Mouse (Mus musculus) heart, embryonic 16.5 days (tissue): Measurements from ENCODE around the gene Ttc17. TPM values are rescaled to one million over a fixed set of nuclear protein-coding genes. Genes with fewer than 3 reads are reported as not detected.
A peak's percentile ranks its signal among the peaks of the same experiment; 100 is the strongest.

ENCODE experiments used
- ATAC-seq: fragments of 200-750 bp; cut with Nextera tagmentation; replicated peaks from 2 replicates; pipeline ENCODE4 v1.8.0; 2017; ENCODE audit warnings: moderate number of reproducible peaks; ENCODE audit not compliant: insufficient read depth, low FRiP score; ENCODE audit errors: extremely low read depth
- H3K27ac ChIP-seq: fragments of 300-500 bp; sonication (generic); 2 replicates; pipeline ENCODE4 v1.5.1; 2014; ENCODE audit warnings: mild to moderate bottlenecking, low read length, control low read depth, moderate library complexity
- H3K27me3 ChIP-seq: fragments of 300-500 bp; sonication (generic); 2 replicates; pipeline ENCODE4 v1.6.1; 2014; ENCODE audit warnings: low read length, mixed read lengths; ENCODE audit not compliant: control insufficient read depth, insufficient read depth
- H3K36me3 ChIP-seq: fragments of 300-500 bp; sonication (generic); 2 replicates; pipeline ENCODE4 v1.6.1; 2014; ENCODE audit not compliant: control insufficient read depth, insufficient read depth
- H3K4me1 ChIP-seq: fragments of 300-500 bp; sonication (generic); 2 replicates; pipeline ENCODE4 v1.6.1; 2014; ENCODE audit warnings: low read length, mixed read lengths; ENCODE audit not compliant: control insufficient read depth, insufficient read depth
- H3K4me2 ChIP-seq: fragments of 300-500 bp; sonication (generic); 2 replicates; pipeline ENCODE4 v1.6.1; 2014; ENCODE audit warnings: low read depth, mild to moderate bottlenecking, control low read depth, low read length
- H3K4me3 ChIP-seq: fragments of 300-500 bp; sonication (generic); 2 replicates; pipeline ENCODE4 v1.5.1; 2014; ENCODE audit warnings: mild to moderate bottlenecking, control low read depth, low read length
- H3K9ac ChIP-seq: fragments of 300-500 bp; sonication (generic); 2 replicates; pipeline ENCODE4 v1.6.1; 2014; ENCODE audit warnings: low read length, control low read depth
- H3K9me3 ChIP-seq: fragments of 300-500 bp; sonication (generic); replicated peaks from 2 replicates; pipeline ENCODE4 v1.6.1; 2016; ENCODE audit warnings: low read length; ENCODE audit not compliant: control insufficient read depth
- WGBS: fragments of 180-500 bp; shearing (Covaris S2); extraction: QIAGEN DNeasy Blood & Tissue Kit; methylation state at CpG from one replicate; pipeline ENCODE4 v1.1.7; 2014; 5-methylcytosine and 5-hydroxymethylcytosine counted together
- polyA plus RNA-seq: library from polyadenylated mRNA; unstranded; fragments of >200 nt; fragmentation: Nextera tagmentation; extraction: Ambion mirVana; gene quantifications from 2 replicates; pipeline ENCODE4 v1.2.1, GENCODE M21; 2015

The Ttc17 gene
- polyA plus RNA-seq, 1 experiment from 2014 or later = 17.5 TPM

GRCm38 (mm10) chr2:94275658-94276057, 130.8 kb downstream of the Ttc17 start:
- Histone ChIP-seq H3K9me3 (no peaks in the 10 kb centered on the region), H3K4me2 (no peak overlapping the region), H3K27me3 (peaks cover 18% of the 10 kb centered on the region), H3K36me3 (no peaks in the 10 kb centered on the region), H3K9ac (no peak overlapping the region), H3K27ac (no peak overlapping the region), H3K4me3 (no peak overlapping the region), H3K4me1 (peaks cover 7% of the 10 kb centered on the region)
- ATAC-seq = no peak
- 66% methylated on average over 3 of the region's 3 CpGs for WGBS

GRCm38 (mm10) chr2:94273154-94274021, 133.1 kb downstream of the Ttc17 start:
- Histone ChIP-seq H3K27me3 (peaks cover 18% of the 10 kb centered on the region), H3K9me3 (no peaks in the 10 kb centered on the region), H3K36me3 (no peaks in the 10 kb centered on the region), H3K27ac (peak overlapping the region; percentile 36; the same call in 1 of the 2 replicates), H3K4me2 (peak overlapping the region; percentile 100), H3K4me1 (peaks cover 15% of the 10 kb centered on the region), H3K4me3 (peak overlapping the region; percentile 68), H3K9ac (peak overlapping the region; percentile 81)
- WGBS = under 1% methylated on average over 63 of the region's 72 CpGs
- peak; percentile 83 for ATAC-seq

- Histone ChIP-seq H3K9ac (no peak overlapping the region), H3K4me3 (no peak overlapping the region), H3K4me2 (no peak overlapping the region), H3K27me3 (peaks cover 18% of the 10 kb centered on the region), H3K27ac (no peak overlapping the region), H3K4me1 (peaks cover 27% of the 10 kb centered on the region), H3K9me3 (no peaks in the 10 kb centered on the region), H3K36me3 (no peaks in the 10 kb centered on the region)
- ATAC-seq = no peak
- WGBS = 90% methylated on average over 10 of the region's 10 CpGs
Measured at GRCm38 (mm10) chr2:94271176-94271575, 135.3 kb downstream of the Ttc17 start.

- H3K9ac ChIP-seq = no peak overlapping the region
- no peaks in the 10 kb centered on the region for H3K36me3 ChIP-seq
- peaks cover 41% of the 10 kb centered on the region for H3K4me1 ChIP-seq
- no peaks in the 10 kb centered on the region for H3K9me3 ChIP-seq
- WGBS = 71% methylated on average over 8 of the region's 8 CpGs
- no peak overlapping the region for H3K4me3 ChIP-seq
- H3K27me3 ChIP-seq = peaks cover 6% of the 10 kb centered on the region
- no peak overlapping the region for H3K4me2 ChIP-seq
- peak overlapping the region; percentile 5; the same call in 1 of the 2 replicates for H3K27ac ChIP-seq
- no peak for ATAC-seq
Measured at GRCm38 (mm10) chr2:94268835-94269234, 137.7 kb downstream of the Ttc17 start.

- Histone ChIP-seq H3K4me2 (no peak overlapping the region), H3K9me3 (no peaks in the 10 kb centered on the region), H3K4me1 (peaks cover 35% of the 10 kb centered on the region), H3K27ac (no peak overlapping the region), H3K27me3 (peaks cover under 1% of the 10 kb centered on the region; the same call in 1 of the 2 replicates), H3K36me3 (no peaks in the 10 kb centered on the region), H3K9ac (no peak overlapping the region), H3K4me3 (no peak overlapping the region)
- 30% methylated on average over 4 of the region's 4 CpGs for WGBS
- no peak for ATAC-seq
Measured at GRCm38 (mm10) chr2:94267213-94267850, 139.2 kb downstream of the Ttc17 start.

- Histone ChIP-seq H3K9me3 (no peaks in the 10 kb centered on the region), H3K27me3 (no peaks in the 10 kb centered on the region; the same call in 1 of the 2 replicates), H3K36me3 (no peaks in the 10 kb centered on the region), H3K9ac (no peak overlapping the region), H3K4me2 (no peak overlapping the region), H3K4me3 (no peak overlapping the region), H3K27ac (no peak overlapping the region), H3K4me1 (peaks cover 35% of the 10 kb centered on the region)
- 38% methylated on average over 7 of the region's 7 CpGs for WGBS
- ATAC-seq = no peak
Measured at GRCm38 (mm10) chr2:94266381-94267160, 139.9 kb downstream of the Ttc17 start.

GRCm38 (mm10) chr2:94265221-94266191, 141.0 kb downstream of the Ttc17 start:
- Histone ChIP-seq H3K9me3 (no peaks in the 10 kb centered on the region), H3K27ac (peak overlapping the region; percentile 83), H3K4me2 (peak overlapping the region; percentile 83), H3K4me1 (peaks cover 35% of the 10 kb centered on the region), H3K27me3 (no peaks in the 10 kb centered on the region), H3K36me3 (no peaks in the 10 kb centered on the region), H3K4me3 (peak overlapping the region; percentile 55), H3K9ac (peak overlapping the region; percentile 73)
- ATAC-seq = peak; percentile 56; the same call in 1 of the 2 replicates
- 5% methylated on average over 16 of the region's 16 CpGs for whole genome bisulfite sequencing

- ATAC-seq = no peak
- Histone ChIP-seq H3K4me3 (peak overlapping the region; percentile 55), H3K27ac (peak overlapping the region; percentile 83), H3K4me2 (peak overlapping the region; percentile 83), H3K36me3 (no peaks in the 10 kb centered on the region), H3K9ac (peak overlapping the region; percentile 73), H3K27me3 (no peaks in the 10 kb centered on the region), H3K9me3 (no peaks in the 10 kb centered on the region), H3K4me1 (peaks cover 35% of the 10 kb centered on the region)
- WGBS = under 1% methylated on average over 12 of the region's 12 CpGs
Measured at GRCm38 (mm10) chr2:94264631-94265098, 141.8 kb downstream of the Ttc17 start.
